Mouse (Mus musculus) neural tube, embryonic 15.5 days (tissue): ENCODE results near the gene Myh9. TPM values are rescaled to one million over a fixed set of nuclear protein-coding genes. Genes with fewer than 3 reads are reported as not detected.
"Not testable (repeated sequence)": the region's sequence is repeated elsewhere in the genome, so short reads cannot be mapped to it uniquely, and the experiment has no call there.

Experiments used
- ATAC-seq: fragments of 200-750 bp; cut with Nextera tagmentation; 2 replicates; pipeline ENCODE4 v1.8.0; 2017; ENCODE audit warnings: mild to moderate bottlenecking, moderate TSS enrichment, moderate library complexity; ENCODE audit not compliant: low FRiP score
- H3K27ac ChIP-seq: fragments of 300-500 bp; sonication (generic); replicated peaks from 2 replicates; pipeline ENCODE4 v1.5.1; 2015; ENCODE audit warnings: mild to moderate bottlenecking, inconsistent platforms
- H3K27me3 ChIP-seq: fragments of 300-500 bp; sonication (generic); replicated peaks from 2 replicates; pipeline ENCODE4 v1.6.1; 2015; ENCODE audit warnings: inconsistent platforms
- H3K36me3 ChIP-seq: fragments of 300-500 bp; sonication (generic); 2 replicates; pipeline ENCODE4 v1.6.1; 2015; ENCODE audit warnings: inconsistent platforms
- H3K4me1 ChIP-seq: fragments of 300-500 bp; sonication (generic); 2 replicates; pipeline ENCODE4 v1.6.1; 2015; ENCODE audit warnings: inconsistent platforms
- H3K4me2 ChIP-seq: fragments of 300-500 bp; sonication (generic); 2 replicates; pipeline ENCODE4 v1.6.1; 2015; ENCODE audit warnings: inconsistent platforms, mild to moderate bottlenecking, moderate library complexity
- H3K4me3 ChIP-seq: fragments of 300-500 bp; sonication (generic); replicated peaks from 2 replicates; pipeline ENCODE4 v1.5.1; 2015; ENCODE audit warnings: mild to moderate bottlenecking, inconsistent platforms
- H3K9ac ChIP-seq: fragments of 300-500 bp; sonication (generic); replicated peaks from 2 replicates; pipeline ENCODE4 v1.6.1; 2015; ENCODE audit warnings: mild to moderate bottlenecking, inconsistent platforms
- H3K9me3 ChIP-seq: fragments of 300-500 bp; sonication (generic); replicated peaks from 2 replicates; pipeline ENCODE4 v1.6.1; 2016; ENCODE audit warnings: inconsistent platforms
- WGBS: fragments of 180-500 bp; shearing (Covaris S2); methylation state at CpG from one replicate; pipeline ENCODE4 v1.1.7; 2015; ENCODE audit warnings: mixed read lengths; 5-methylcytosine and 5-hydroxymethylcytosine counted together
- polyA plus RNA-seq: library from polyadenylated mRNA; unstranded; fragments of >200 nt; fragmentation: Nextera tagmentation; extraction: Ambion mirVana; gene quantifications from 2 replicates; pipeline ENCODE4 v1.2.1, GENCODE M21; 2015

The Myh9 gene
- polyA plus RNA-seq, 1 experiment from 2014 or later, result 9.6 TPM

DNA sequence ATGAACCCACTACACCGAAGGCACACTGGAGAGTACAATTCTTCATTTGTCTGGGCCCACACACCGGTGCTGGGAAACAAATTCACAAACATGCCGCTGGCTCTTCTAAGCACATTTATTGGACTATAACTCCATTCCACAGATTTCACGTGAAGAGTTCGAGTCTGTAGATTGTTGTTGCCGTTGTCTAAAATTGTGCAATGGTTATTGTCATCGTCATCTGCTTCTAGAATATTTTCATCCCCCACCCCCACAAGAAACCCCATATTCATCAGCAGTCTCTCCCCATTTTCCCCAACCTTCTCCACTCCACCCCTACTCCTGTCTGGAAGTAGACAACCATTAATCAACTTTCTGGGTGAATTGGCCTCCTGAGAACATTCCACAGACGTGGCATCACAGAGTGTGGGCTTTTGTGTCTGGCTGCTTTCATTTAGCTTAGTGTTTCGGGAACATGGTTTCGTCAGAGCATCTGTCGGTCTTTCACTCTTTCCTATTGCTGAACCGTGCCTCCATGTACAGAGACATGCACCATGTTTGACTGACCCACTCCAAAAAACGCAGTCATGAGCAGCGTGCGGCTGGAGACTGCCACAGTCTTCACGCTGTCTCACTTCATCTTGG, 6.6 kb upstream of the Myh9 start:
- WGBS, result 82% methylated on average over 16 of the region's 16 CpGs
- no peaks in the 10 kb centered on the region for H3K36me3 ChIP-seq

DNA sequence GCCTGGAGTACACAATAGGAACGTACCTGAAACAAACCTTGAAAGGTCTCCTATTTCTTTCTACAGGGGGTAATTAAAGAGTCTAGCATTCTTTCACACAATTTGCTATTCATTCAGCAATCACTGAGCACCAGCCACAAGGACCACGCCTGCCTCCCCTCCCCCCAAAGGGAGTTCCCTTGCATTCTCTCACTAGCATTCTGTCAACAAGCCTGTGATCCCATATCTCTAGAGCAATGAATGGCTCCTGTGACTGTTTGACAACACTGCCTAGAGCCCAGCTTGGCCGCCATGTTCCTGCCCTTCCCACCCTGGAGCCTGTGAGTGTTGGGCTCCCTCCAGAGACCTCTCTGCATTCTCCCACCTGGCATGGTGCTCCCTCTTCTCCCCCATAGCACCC, 5.9 kb upstream of the Myh9 start:
- 76% methylated on average over 3 of the region's 3 CpGs for WGBS
- H3K9ac ChIP-seq, result no peak overlapping the region
- H3K4me3 ChIP-seq, result no peak overlapping the region
- H3K36me3 ChIP-seq, result no peaks in the 10 kb centered on the region
- no peak for ATAC-seq
- H3K27me3 ChIP-seq, result no peaks in the 10 kb centered on the region
- no peak overlapping the region for H3K4me2 ChIP-seq
- no peaks in the 10 kb centered on the region for H3K4me1 ChIP-seq
- no peak overlapping the region for H3K27ac ChIP-seq
- H3K9me3 ChIP-seq, result no peaks in the 10 kb centered on the region

More for the DNA sequence above, 6.6 kb upstream of the Myh9 start:
- H3K4me1 ChIP-seq, result no peaks in the 10 kb centered on the region
- no peak overlapping the region for H3K4me3 ChIP-seq
- H3K4me2 ChIP-seq, result no peak overlapping the region
- no peaks in the 10 kb centered on the region for H3K27me3 ChIP-seq
- no peaks in the 10 kb centered on the region for H3K9me3 ChIP-seq
- H3K9ac ChIP-seq, result no peak overlapping the region
- no peak overlapping the region for H3K27ac ChIP-seq
- ATAC-seq, result no peak

DNA sequence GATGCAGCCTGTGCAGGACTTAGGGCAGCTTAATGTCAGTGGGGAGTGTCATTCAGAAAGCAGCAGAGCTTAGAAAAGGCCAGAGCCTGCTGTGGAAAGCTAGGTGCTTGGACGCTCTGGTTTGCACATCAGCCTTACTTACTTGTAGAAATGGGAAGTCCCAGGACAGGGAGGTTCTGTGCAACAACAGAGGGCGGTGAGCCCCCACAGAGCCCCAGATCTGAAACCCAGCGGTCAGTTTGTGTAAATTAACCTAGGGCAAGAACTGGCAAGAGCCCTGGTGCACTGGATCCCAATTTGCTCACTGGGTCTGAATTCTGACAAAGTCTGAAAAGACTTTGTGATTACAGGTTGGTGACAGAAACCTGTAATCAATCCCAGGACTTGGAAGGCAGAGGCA, 5.1 kb upstream of the Myh9 start:
- ATAC-seq, result no peak
- H3K27ac ChIP-seq, result no peak overlapping the region
- no peaks in the 10 kb centered on the region for H3K27me3 ChIP-seq
- WGBS, result 82% methylated on average over 3 of the region's 3 CpGs
- no peaks in the 10 kb centered on the region for H3K36me3 ChIP-seq
- no peak overlapping the region for H3K4me2 ChIP-seq
- H3K9me3 ChIP-seq, result no peaks in the 10 kb centered on the region
- no peaks in the 10 kb centered on the region for H3K4me1 ChIP-seq
- H3K4me3 ChIP-seq, result no peak overlapping the region
- no peak overlapping the region for H3K9ac ChIP-seq

DNA sequence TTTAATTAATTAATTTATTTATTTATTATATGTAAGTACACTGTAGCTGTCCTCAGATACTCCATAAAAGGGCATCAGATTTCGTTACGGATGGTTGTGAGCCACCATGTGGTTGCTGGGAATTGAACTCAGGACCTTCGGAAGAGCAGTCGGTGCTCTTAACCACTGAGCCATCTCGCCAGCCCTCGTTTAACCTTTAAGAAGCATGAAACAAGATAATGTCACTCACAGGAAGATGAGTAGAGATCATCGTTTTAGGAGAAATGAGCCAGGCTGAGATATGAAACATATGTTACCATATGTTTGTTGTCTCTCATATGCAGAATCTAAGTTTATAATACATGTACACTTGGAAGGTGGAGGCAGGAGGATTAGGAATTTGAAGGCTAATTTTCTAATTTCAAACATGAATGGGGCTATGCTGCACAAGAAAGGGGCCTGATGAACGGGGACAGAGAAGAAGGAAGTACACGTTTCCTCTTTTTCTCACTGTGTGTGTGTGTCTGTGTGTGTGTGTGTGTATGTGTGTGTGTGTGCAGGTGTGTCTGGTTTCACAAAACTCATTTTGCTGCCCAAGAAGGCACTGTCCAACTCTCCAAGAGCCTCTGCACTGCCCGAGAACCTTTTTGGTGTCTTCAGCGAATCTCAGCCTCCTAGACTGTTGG, 4.1 kb upstream of the Myh9 start:
- H3K4me2 ChIP-seq, H3K9ac ChIP-seq, ATAC-seq, H3K27me3 ChIP-seq, H3K27ac ChIP-seq, H3K9me3 ChIP-seq, H3K4me1 ChIP-seq, H3K36me3 ChIP-seq, H3K4me3 ChIP-seq: not testable (repeated sequence)
- 92% methylated on average over 11 of the region's 11 CpGs for WGBS

DNA sequence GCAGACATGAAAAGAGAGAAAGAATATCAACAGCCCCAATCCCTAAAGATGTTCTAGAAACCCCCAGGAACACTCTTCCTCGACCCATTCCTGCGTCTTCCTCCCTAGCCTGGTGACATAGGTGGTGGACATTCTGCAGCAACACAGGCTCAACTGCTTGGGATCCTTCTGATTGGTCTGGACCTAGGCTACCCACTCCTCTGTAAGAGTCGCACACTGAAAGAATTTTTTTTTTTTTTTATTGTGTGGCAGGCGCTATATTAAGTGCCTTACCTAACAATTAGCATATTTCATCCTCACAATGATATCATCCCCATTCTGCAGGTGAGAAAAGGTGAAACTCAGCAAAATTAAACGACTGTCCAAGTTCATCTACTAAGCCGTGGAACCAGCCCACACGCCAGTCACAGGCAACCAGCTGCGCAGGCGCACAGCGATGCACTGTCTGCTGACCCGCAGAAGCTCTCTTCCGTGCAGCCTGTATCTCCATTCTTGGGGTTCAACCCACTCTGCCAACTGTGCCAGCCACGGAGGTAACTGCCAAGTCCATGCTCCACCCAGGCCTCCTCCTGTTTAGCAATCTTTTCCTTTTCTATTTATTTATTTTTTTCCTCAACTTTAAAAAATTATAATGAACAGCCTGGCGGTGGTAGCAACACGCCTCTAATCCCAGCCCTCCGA, 3.1 kb upstream of the Myh9 start:
- no peak for ATAC-seq
- no peaks in the 10 kb centered on the region for H3K36me3 ChIP-seq
- peaks cover 13% of the 10 kb centered on the region for H3K4me1 ChIP-seq
- no peak overlapping the region for H3K9ac ChIP-seq
- no peaks in the 10 kb centered on the region for H3K9me3 ChIP-seq
- no peak overlapping the region for H3K4me2 ChIP-seq
- no peak overlapping the region for H3K27ac ChIP-seq
- WGBS, result 91% methylated on average over 16 of the region's 16 CpGs
- H3K27me3 ChIP-seq, result no peaks in the 10 kb centered on the region
- H3K4me3 ChIP-seq, result no peak overlapping the region

DNA sequence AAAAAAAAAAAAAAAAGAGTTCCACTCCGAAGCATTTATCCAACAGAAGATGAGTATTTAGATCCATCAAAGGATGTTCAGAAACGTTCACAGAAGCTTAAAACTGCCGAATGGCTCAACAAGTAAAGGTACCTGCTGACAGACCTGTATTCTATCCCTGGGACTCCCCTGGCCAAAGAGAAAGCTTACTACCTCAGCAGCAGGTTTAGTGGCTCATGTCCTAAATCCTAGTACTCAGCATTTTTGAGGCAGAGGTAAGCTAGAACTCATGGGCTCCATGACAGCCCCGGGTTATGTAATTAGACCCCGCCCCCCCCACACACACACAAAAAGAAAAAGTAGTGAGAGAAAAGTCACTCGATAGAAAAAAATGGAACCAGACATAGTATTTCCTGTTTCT, 2.1 kb upstream of the Myh9 start:
- no peaks in the 10 kb centered on the region for H3K27me3 ChIP-seq
- H3K27ac ChIP-seq, result no peak overlapping the region
- H3K9ac ChIP-seq, result no peak overlapping the region
- no peaks in the 10 kb centered on the region for H3K36me3 ChIP-seq
- WGBS, result 84% methylated on average over 6 of the region's 6 CpGs
- H3K4me3 ChIP-seq, result no peak overlapping the region
- peaks cover 23% of the 10 kb centered on the region for H3K4me1 ChIP-seq
- ATAC-seq, result no peak
- no peak overlapping the region for H3K4me2 ChIP-seq
- no peaks in the 10 kb centered on the region for H3K9me3 ChIP-seq

DNA sequence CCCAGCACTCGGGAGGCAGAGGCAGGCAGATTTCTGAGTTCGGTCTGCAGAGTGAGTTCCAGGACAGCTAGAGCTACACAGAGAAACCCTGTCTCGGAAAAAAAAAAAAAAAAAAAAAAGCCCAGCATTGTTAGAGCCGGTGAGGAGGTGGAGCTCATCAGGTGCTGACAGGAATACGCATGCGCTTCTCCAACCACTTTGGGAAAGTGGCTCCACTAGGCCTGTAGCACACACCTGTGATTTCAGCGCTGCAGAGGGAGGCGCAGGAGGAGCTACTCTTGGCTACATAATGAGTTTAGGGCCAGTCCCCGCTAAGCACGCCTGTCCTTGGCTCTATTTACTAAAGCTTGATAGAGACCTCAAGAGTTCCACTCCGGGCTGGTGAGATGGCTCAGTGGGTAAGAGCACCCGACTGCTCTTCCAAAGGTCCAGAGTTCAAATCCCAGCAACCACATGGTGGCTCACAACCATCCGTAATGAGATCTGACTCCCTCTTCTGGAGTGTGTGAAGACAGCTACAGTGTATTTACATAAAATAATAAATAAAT, 1.6 kb upstream of the Myh9 start:
- ATAC-seq, H3K4me3 ChIP-seq, H3K27me3 ChIP-seq, H3K4me2 ChIP-seq, H3K36me3 ChIP-seq, H3K27ac ChIP-seq, H3K9ac ChIP-seq, H3K9me3 ChIP-seq: not testable (repeated sequence)
- H3K4me1 ChIP-seq, result peaks cover 28% of the 10 kb centered on the region
- 64% methylated on average over 12 of the region's 13 CpGs for WGBS

DNA sequence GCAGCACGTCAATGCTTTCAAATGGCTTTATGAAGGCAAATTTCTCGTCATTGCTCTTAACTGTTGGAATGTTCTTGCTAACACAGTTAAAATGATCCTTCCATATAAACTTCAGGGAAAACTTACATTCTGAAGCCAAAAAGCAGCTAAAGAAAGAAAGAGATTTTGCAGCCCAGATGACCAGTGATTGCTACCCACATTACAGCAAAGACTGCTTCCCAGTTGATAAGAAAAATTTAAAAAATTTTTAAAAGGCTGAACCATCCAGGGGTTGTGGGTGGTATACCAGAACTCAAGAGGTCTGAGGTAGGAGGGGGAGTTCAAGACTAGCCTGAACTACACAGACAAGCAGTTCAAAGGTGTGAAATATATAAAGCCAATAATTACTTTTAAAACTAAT, 1.1 kb upstream of the Myh9 start:
- Histone ChIP-seq H3K27ac (peak overlapping the region; percentile 88; the same call in 1 of the 2 replicates), H3K4me1 (peaks cover 33% of the 10 kb centered on the region), H3K4me2 (peak overlapping the region; percentile 83), H3K9ac (no peak overlapping the region), H3K36me3 (no peaks in the 10 kb centered on the region), H3K27me3 (no peaks in the 10 kb centered on the region), H3K9me3 (no peaks in the 10 kb centered on the region), H3K4me3 (peak overlapping the region; percentile 93)
- 29% methylated on average over 2 of the region's 2 CpGs for WGBS
- no peak for ATAC-seq

DNA sequence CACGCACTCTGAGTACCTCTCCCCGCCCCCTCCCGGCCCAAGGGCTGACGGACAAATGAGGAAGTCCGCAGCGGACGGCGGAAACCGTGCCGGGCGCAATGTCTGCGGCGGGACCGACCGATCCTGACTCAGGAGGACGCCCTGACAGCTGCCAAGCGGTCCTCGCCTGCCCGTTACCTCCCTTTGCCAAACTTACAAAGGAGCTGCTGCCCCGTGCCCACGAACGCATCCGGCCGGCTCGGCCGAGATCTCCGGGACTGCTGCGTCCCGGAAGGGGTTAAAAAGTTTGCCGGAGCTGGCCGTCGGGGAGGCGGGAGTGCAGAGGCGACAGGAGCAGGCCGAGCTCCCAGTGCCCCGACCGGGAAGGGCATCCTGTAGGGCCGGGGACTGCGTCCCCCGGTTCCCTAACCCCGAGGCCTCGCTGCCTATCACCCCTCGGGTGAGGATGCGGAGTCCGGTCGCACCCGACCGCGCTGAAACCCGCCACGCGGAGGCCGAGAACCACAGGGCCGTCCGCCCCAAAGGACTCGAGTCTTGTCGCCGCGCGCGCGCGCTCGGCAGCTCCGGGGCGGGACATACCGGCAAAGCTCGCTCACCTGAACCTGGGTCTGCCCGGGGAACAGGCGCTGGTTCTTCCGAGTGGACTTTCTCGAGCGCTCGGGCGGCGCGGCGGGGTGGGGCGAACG, 471 bp downstream of the Myh9 start:
- Histone ChIP-seq H3K27me3 (no peaks in the 10 kb centered on the region), H3K4me1 (peaks cover 46% of the 10 kb centered on the region), H3K9ac (peak overlapping the region; percentile 66), H3K4me3 (peak overlapping the region; percentile 93), H3K9me3 (no peaks in the 10 kb centered on the region), H3K36me3 (no peaks in the 10 kb centered on the region), H3K27ac (peak overlapping the region; percentile 88), H3K4me2 (peak overlapping the region; percentile 83)
- peak; percentile 72 for ATAC-seq
- WGBS, result under 1% methylated on average over 80 of the region's 80 CpGs

DNA sequence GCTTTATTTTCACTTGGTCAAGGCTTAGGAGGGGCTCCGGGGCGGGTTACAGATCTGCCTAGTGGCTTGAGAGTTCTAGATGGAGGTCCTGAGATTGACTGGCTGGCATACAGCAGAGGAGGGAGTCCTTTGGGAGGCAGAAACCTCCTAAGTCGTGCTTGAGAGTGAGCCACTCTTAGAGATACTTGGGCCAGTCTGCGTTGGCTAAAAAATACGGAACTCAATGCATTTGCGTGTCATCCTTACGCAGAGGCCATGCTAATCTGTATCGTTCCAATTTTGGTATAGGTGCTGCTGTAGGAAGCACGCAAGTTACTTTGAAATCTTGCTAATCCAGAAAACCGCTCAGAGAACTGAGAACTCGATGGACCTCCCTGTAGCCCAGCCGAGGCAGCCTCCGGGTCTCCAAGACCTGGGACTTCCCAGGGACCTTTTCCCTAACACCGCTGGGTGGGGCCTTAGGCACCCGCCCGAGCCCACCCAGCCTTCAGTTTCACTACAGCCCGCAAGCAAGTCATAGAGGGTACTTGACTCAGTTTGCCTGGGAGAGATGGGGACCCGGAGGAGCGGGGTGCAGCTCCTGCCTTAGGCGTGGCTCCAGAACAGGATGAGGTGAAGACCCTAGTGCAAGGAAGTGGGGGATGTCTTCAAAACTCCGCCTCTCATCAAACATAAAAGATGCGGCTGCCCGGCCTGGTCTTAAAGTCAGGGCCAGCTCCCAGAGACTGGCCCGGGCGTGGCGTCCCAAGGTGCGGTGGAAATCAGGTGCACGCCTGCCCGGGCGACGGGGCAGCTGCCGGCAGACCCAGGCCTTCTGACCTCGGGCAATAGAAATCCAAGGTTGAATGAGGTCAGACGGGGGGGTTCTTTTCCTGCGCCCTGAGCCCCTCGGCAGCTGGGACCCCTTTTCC, 1.3 kb downstream of the Myh9 start:
- H3K4me1 ChIP-seq, result peaks cover 54% of the 10 kb centered on the region
- H3K4me2 ChIP-seq, result peak overlapping the region; percentile 83
- peak overlapping the region; percentile 93 for H3K4me3 ChIP-seq
- H3K9me3 ChIP-seq, result no peaks in the 10 kb centered on the region
- 7% methylated on average over 36 of the region's 36 CpGs for WGBS
- no peaks in the 10 kb centered on the region for H3K27me3 ChIP-seq
- H3K9ac ChIP-seq, result peak overlapping the region; percentile 66
- peak overlapping the region; percentile 88; the same call in 1 of the 2 replicates for H3K27ac ChIP-seq
- ATAC-seq, result no peak
- H3K36me3 ChIP-seq, result no peaks in the 10 kb centered on the region
